Mouse (Mus musculus) CH12.LX (cell line): ENCODE data around the gene Agfg2.

Experiments used
- ELF1 ChIP-seq: IDR thresholded peaks from 2 replicates; pipeline ENCODE4 v1.6.1; 2014; ENCODE audit warnings: low read depth, mild to moderate bottlenecking, inconsistent platforms, low read length, improper control_type of control experiment
- MYC ChIP-seq: IDR thresholded peaks from 2 replicates; pipeline ENCODE4 v1.6.1; 2011; ENCODE audit warnings: low read depth, mild to moderate bottlenecking, improper control_type of control experiment, low read length
- UBTF ChIP-seq: IDR thresholded peaks from 2 replicates; pipeline ENCODE4 v1.6.1; 2012; ENCODE audit warnings: low read depth, mild to moderate bottlenecking, inconsistent platforms, low read length, improper control_type of control experiment, moderate library complexity
- USF2 ChIP-seq: conservative IDR thresholded peaks from 2 replicates; pipeline ENCODE4 v1.6.1; 2011; ENCODE audit warnings: low read depth, low read length, improper control_type of control experiment

DNA sequence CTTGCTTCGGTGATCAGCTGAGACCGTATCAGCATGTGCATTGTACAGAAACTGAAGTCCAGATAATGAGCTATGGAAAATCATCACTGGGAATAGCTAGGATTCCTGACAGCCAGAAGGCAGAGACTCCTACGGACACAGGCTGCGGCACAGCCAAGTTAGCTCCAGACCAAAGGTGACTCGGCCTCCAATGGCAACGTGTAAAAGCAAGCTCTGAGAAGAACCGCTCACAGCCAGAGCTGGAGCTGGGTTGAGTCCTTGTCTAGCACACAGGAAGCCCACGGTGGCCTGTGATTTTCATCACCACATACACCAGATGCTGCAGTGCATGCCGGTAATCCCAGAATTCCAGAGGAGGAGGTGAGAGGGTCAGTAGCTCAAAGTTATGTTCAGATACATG is 6.0 kb upstream of the Agfg2 start:
- TF ChIP-seq ELF1 (no peak), UBTF (no peak), USF2 (no peak), MYC (no peak)
